Mouse (Mus musculus) megakaryocyte, embryonic 14.5 days (primary cell): Measurements from ENCODE around the gene Hsd11b1. TPM values are rescaled to one million over a fixed set of nuclear protein-coding genes. Genes with fewer than 3 reads are reported as not detected.

Experiments used
- H3K27me3 ChIP-seq: replicated peaks from 2 replicates; pipeline ENCODE3; 2012; ENCODE audit warnings: inconsistent platforms
- H3K36me3 ChIP-seq: replicated peaks from 2 replicates; pipeline ENCODE3; 2012; ENCODE audit warnings: low read length, inconsistent platforms, mixed read lengths
- H3K4me1 ChIP-seq: 2 replicates; pipeline ENCODE4 v1.6.1; 2012; ENCODE audit warnings: inconsistent platforms
- H3K4me3 ChIP-seq: replicated peaks from 2 replicates; pipeline ENCODE3; 2012; ENCODE audit warnings: moderate library complexity, mild to moderate bottlenecking, inconsistent platforms
- H3K9me3 ChIP-seq: 2 replicates; pipeline ENCODE4 v1.6.1; 2012; ENCODE audit warnings: inconsistent platforms
- FLI1 ChIP-seq: IDR thresholded peaks from 2 replicates; pipeline ENCODE4 v1.6.1; 2012; ENCODE audit warnings: low read length, inconsistent platforms, mixed read lengths
- GATA1 ChIP-seq: IDR thresholded peaks from 3 replicates; pipeline ENCODE4 v1.6.1; 2012; ENCODE audit warnings: mixed read lengths, low read length, inconsistent platforms, borderline replicate concordance
- polyA plus RNA-seq: library from polyadenylated mRNA; stranded (reverse); fragments of >175 nt; gene quantifications from 2 replicates; pipeline ENCODE4 v1.2.3, GENCODE M21; 2012; ENCODE audit warnings: low replicate concordance; ENCODE audit not compliant: insufficient read depth

The Hsd11b1 gene
- polyA plus RNA-seq, 1 experiment, result 0.27 TPM

GRCm38 (mm10) chr1:193230935-193231334 is 32.9 kb downstream of the Hsd11b1 start:
- Histone ChIP-seq H3K9me3 (no peaks in the 10 kb centered on the region), H3K4me1 (peaks cover 5% of the 10 kb centered on the region; the same call in 1 of the 2 replicates), H3K36me3 (no peaks in the 10 kb centered on the region), H3K4me3 (no peak overlapping the region), H3K27me3 (peaks cover 3% of the 10 kb centered on the region)
- TF ChIP-seq GATA1 (no peak), FLI1 (no peak)

GRCm38 (mm10) chr1:193230531-193230930 is 33.3 kb downstream of the Hsd11b1 start:
- no peaks in the 10 kb centered on the region for H3K9me3 ChIP-seq
- H3K36me3 ChIP-seq, result no peaks in the 10 kb centered on the region
- TF ChIP-seq GATA1 (no peak), FLI1 (no peak)
- peaks cover 5% of the 10 kb centered on the region; the same call in 1 of the 2 replicates for H3K4me1 ChIP-seq
- peaks cover 3% of the 10 kb centered on the region for H3K27me3 ChIP-seq
- no peak overlapping the region for H3K4me3 ChIP-seq

- no peak for TF ChIP-seq GATA1
- no peak for TF ChIP-seq FLI1
- peaks cover 5% of the 10 kb centered on the region; the same call in 1 of the 2 replicates for H3K4me1 ChIP-seq
These were observed 34.3 kb downstream of the Hsd11b1 start for GRCm38 (mm10) chr1:193229570-193229969.

GRCm38 (mm10) chr1:193227537-193227936 is 36.3 kb downstream of the Hsd11b1 start:
- peaks cover 3% of the 10 kb centered on the region for H3K27me3 ChIP-seq
- no peak overlapping the region for H3K4me3 ChIP-seq
- no peak for TF ChIP-seq GATA1
- TF ChIP-seq FLI1, result no peak
- H3K9me3 ChIP-seq, result no peaks in the 10 kb centered on the region
- peaks cover 5% of the 10 kb centered on the region; the same call in 1 of the 2 replicates for H3K4me1 ChIP-seq
- H3K36me3 ChIP-seq, result no peaks in the 10 kb centered on the region

More at GRCm38 (mm10) chr1:193229570-193229969, 34.3 kb downstream of the Hsd11b1 start:
- H3K4me3 ChIP-seq, result no peak overlapping the region
- peaks cover 3% of the 10 kb centered on the region for H3K27me3 ChIP-seq
- H3K36me3 ChIP-seq, result no peaks in the 10 kb centered on the region
- H3K9me3 ChIP-seq, result no peaks in the 10 kb centered on the region

GRCm38 (mm10) chr1:193226724-193227522 is 37.0 kb downstream of the Hsd11b1 start:
- Histone ChIP-seq H3K27me3 (peaks cover 3% of the 10 kb centered on the region), H3K4me1 (peaks cover 5% of the 10 kb centered on the region; the same call in 1 of the 2 replicates), H3K4me3 (no peak overlapping the region), H3K9me3 (no peaks in the 10 kb centered on the region), H3K36me3 (no peaks in the 10 kb centered on the region)
- TF ChIP-seq FLI1 (no peak), GATA1 (no peak)

GRCm38 (mm10) chr1:193226114-193226513 is 37.8 kb downstream of the Hsd11b1 start:
- TF ChIP-seq GATA1 (no peak), FLI1 (no peak)
- no peaks in the 10 kb centered on the region for H3K27me3 ChIP-seq
- no peaks in the 10 kb centered on the region for H3K36me3 ChIP-seq
- no peak overlapping the region for H3K4me3 ChIP-seq
- H3K9me3 ChIP-seq, result no peaks in the 10 kb centered on the region
- peaks cover under 1% of the 10 kb centered on the region; the same call in 1 of the 2 replicates for H3K4me1 ChIP-seq

- TF ChIP-seq GATA1 (no peak), FLI1 (no peak)
- Histone ChIP-seq H3K4me3 (no peak overlapping the region), H3K27me3 (no peaks in the 10 kb centered on the region), H3K4me1 (no peaks in the 10 kb centered on the region; the same call in 1 of the 2 replicates), H3K9me3 (no peaks in the 10 kb centered on the region), H3K36me3 (no peaks in the 10 kb centered on the region)
These were observed 38.3 kb downstream of the Hsd11b1 start for GRCm38 (mm10) chr1:193225531-193225930.

- TF ChIP-seq GATA1 (no peak), FLI1 (no peak)
- no peaks in the 10 kb centered on the region for H3K36me3 ChIP-seq
- H3K9me3 ChIP-seq, result peaks cover 4% of the 10 kb centered on the region
- H3K4me1 ChIP-seq, result no peaks in the 10 kb centered on the region; the same call in 1 of the 2 replicates
- no peak overlapping the region for H3K4me3 ChIP-seq
- no peaks in the 10 kb centered on the region for H3K27me3 ChIP-seq
These were observed 43.5 kb downstream of the Hsd11b1 start for GRCm38 (mm10) chr1:193220408-193220807.

- peaks cover 5% of the 10 kb centered on the region; the same call in 1 of the 2 replicates for H3K4me1 ChIP-seq
- TF ChIP-seq FLI1 (no peak), GATA1 (no peak)
- peaks cover 4% of the 10 kb centered on the region for H3K9me3 ChIP-seq
- H3K4me3 ChIP-seq, result no peak overlapping the region
- H3K36me3 ChIP-seq, result no peaks in the 10 kb centered on the region
- peaks cover 5% of the 10 kb centered on the region for H3K27me3 ChIP-seq
These were observed 47.9 kb downstream of the Hsd11b1 start for GRCm38 (mm10) chr1:193216000-193216399.

GRCm38 (mm10) chr1:193214053-193214452 is 49.8 kb downstream of the Hsd11b1 start:
- peaks cover 5% of the 10 kb centered on the region; the same call in 1 of the 2 replicates for H3K4me1 ChIP-seq
- TF ChIP-seq FLI1 (no peak), GATA1 (no peak)
- H3K27me3 ChIP-seq, result peaks cover 5% of the 10 kb centered on the region
- H3K36me3 ChIP-seq, result no peaks in the 10 kb centered on the region
- no peak overlapping the region for H3K4me3 ChIP-seq
- peaks cover 4% of the 10 kb centered on the region for H3K9me3 ChIP-seq
